Mouse (Mus musculus) c-Kit-positive CD71-positive TER-119-positive erythroid progenitor cells, embryonic 14.5 days (primary cell): Measurements from ENCODE around the gene Prkn.

Source experiments
- DNase-seq: peaks from one replicate; pipeline ENCODE4 v3.0.0-alpha.2; 2013; ENCODE audit warnings: low spot score

The Prkn gene

DNA sequence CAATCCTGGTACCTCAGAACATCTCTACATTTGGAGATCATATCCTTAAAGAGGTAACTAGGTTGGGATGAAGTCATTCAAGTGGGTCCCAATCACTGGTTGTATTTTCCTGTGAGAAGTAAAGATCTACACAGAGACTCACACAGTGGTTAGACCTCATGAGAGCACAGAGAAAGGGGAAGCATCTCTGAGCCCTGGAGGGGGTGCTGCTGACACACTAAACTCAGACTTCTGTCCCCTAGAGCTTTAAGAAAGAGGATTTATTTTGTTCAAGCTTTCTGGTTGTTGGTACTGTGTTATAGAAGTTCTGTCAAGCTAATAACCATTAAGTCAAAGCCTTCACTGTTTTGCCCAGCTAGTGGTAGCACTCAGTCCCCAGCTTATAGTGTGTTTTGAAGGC is 1259.2 kb downstream of the Prkn start:
- DNase-seq: no peak

DNA sequence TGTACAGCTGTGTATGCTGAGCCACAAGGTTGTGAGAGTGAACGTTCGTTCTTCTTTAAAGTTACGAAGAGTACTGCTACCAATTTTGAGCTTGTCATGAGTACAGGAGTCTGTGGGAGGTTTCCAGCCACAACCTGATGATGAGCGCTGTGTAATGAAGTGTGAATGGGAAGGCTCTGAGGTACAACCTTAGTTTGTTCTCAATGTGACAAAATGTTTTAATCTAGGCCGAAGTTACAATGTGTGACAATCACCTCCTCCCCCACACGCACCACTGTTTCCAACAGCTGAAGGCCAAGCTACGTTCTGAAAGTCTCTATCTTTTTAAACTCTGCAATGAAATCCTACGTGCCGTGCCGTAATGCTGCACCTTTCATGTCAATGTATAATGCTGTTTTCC is 1262.1 kb downstream of the Prkn start:
- no peak for DNase-seq

DNA sequence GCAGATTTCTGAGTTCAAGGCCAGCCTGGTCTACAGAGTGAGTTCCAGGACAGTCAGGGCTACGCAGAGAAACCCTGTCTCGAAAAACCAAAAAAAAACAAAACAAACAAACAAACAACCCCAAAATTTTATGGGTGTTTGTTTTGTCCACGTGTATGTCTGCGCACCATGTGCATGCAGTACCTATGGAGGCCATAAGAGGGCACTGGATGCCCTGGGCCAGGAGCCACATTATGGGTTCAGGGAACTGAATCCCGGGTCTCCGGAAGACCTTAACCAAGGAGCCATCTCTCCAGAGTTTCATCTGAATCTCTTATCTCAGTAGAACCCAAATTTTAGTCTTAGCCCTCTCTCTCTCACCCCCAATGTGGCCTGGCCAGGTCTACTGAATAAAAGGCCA is 1263.6 kb downstream of the Prkn start:
- DNase-seq: no peak

DNA sequence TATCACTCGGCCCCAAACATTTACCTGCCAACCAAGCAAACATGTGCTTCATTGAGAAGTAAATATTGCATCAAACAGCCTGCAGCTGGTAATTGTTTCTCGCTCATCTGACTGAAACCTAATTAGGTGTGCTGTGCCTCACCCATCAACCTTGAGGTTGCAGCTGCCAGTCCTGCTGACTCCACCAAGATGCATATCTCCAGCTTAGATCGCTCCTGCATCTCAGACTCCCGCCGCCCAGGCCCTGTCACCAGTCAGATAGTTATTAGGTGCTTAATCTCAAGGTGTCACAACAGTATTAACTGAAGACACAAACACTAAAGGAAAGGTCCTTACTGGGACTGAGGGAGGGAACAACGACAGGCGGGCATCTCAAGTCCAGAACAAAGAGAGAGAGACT is 1264.1 kb downstream of the Prkn start:
- no peak for DNase-seq

DNA sequence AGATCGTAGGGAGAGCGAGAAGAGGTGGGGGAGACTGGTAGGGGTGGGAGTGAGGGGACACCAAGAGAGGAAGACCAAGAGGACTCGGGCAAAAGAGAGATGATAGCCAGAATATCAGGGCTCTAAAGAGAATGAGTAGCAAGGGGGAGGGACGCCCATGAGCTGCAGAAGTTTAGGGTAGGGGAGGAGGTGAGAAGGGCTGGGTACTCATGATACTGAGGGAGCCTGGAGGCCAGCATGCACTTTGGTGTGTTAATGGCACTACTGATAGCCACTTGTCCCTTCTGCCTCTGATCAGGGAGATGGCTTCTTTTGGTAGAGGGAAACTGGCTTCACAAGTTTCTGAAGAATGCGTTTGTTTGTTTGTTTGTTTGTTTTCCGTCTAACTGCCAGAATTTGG is 1264.5 kb downstream of the Prkn start:
- DNase-seq: no peak

DNA sequence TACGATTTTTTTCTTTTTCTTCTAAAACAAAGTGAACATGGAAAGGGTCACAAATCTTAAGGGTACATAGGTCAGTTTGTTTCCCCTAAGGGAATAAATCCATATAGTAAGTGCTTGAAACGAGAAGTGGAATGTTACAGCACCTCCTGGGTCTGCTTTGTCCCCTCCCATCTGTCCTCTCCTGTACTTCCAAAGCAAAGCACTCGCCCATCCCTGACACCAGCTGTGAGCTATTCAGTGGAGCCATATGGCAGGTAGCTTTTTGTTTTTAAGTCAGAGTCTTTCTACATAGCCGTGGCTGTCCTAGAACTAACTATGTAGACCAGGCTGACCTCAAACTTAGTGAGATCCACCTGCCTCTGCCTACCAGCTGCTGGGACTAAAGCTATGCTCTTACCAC is 1266.1 kb downstream of the Prkn start:
- DNase-seq: no peak
